Mouse (Mus musculus): ENCODE results near the gene Clca3b. TPM values are rescaled to one million over a fixed set of nuclear protein-coding genes. Genes with fewer than 3 reads are reported as not detected.

Gene Clca3b
- polyA plus RNA-seq (2012; rRNA removed): 0.06 and 0.10 TPM in 2 replicates

DNA sequence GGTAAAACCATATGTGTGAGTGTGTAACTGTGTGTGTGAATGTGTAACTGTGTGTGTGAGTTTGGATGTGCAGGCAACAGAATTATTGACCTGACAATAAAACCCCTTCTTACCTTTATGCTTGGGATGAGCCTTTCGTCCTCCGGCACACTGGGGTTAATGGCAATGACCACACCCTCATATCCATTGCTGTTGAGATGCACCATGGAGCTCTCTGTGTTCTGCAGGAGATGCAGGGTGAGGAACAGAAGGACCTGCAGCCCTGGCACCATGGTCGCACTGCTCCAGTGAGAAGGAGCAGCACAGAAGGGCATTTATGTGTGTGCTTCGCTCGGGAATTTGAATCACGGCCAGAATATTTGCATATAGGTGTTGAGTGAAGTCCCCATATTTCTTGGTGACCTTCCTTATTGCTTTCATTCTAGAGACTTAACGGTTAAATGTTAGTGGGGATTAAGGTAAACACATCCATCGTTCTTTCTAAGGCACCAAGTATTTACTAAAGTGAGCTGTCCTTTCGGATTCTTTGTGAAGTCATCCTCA lies at the start of gene Clca3b:
TSS of gene Clca3b (minus strand) at position 344 of the 543 bp plus-strand sequence.

DNA sequence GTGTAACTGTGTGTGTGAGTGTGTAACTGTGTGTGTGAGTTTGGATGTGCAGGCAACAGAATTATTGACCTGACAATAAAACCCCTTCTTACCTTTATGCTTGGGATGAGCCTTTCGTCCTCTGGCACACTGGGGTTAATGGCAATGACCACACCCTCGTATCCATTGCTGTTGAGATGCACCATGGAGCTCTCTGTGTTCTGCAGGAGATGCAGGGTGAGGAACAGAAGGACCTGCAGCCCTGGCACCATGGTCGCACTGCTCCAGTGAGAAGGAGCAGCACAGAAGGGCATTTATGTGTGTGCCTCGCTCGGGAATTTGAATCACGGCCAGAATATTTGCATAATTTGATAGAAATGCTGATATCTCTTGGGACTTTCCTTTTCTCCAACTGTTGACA lies 29.9 kb downstream of the Clca3b start, which contains the start of gene Clca3a2:
TSS of gene Clca3a2 (minus strand) at position 276 of the 400 bp plus-strand sequence.

Other genes with a start within 250 kb of the Clca3b start
- 7.0 and 7.4 TPM in 2 replicates for gene Sh3glb1, start 129.0 kb downstream of the Clca3b start, polyA plus RNA-seq (2012; rRNA removed)
- 6.2 and 6.5 TPM in 2 replicates for gene Clca3a1, start 88.4 kb downstream of the Clca3b start, polyA plus RNA-seq (2012; rRNA removed)
- 0.17 and 0.93 TPM in 2 replicates for gene Clca3a2, start 29.9 kb downstream of the Clca3b start, polyA plus RNA-seq (2012; rRNA removed)
- gene Clca4b, start 83.2 kb upstream of the Clca3b start, polyA plus RNA-seq (2012; rRNA removed): 0.03 and 0.05 TPM in 2 replicates
- gene Clca4a, start 125.7 kb upstream of the Clca3b start, polyA plus RNA-seq (2012; rRNA removed): 0.06 TPM in 1 of 2 replicates, not detected in the other
- gene Clca1, start 183.4 kb upstream of the Clca3b start, polyA plus RNA-seq (2012; rRNA removed): 3.7 and 4.6 TPM in 2 replicates